Mouse (Mus musculus): ENCODE results near the gene Bahcc1.

GRCm38 (mm10) chr11:120199766-120200165, 33.0 kb upstream of the Bahcc1 start:
- TF ChIP-seq EP300 (IDR thresholded peaks at IDR 0.05; ENCODE audit: low read length) (no peak), POLR2A (IDR thresholded peaks at IDR 0.05; ENCODE audit: low read depth, low read length) (no peak), CTCF (conservative IDR thresholded peaks at IDR 0.05 in 1 of 2, IDR thresholded peaks at IDR 0.05 in 1 of 2; ENCODE audit: low read depth in 2 of 2, low read length in 2 of 2) (no peak), UBTF (IDR thresholded peaks at IDR 0.05; ENCODE audit: low read depth, low read length) (no peak), ZMIZ1 (IDR thresholded peaks at IDR 0.05; ENCODE audit: low read depth, low read length) (no peak), SIN3A (IDR thresholded peaks at IDR 0.05; ENCODE audit: low read length) (no peak), CHD2 (IDR thresholded peaks at IDR 0.05; ENCODE audit: low read length) (no peak), PAX5 (IDR thresholded peaks at IDR 0.05; ENCODE audit: low read length) (no peak)
